Mouse (Mus musculus): ENCODE data around the gene Trdmt1. TPM values are rescaled to one million over a fixed set of nuclear protein-coding genes. Genes with fewer than 3 reads are reported as not detected.
"Not testable (repeated sequence)": the region's sequence is repeated elsewhere in the genome, so short reads cannot be mapped to it uniquely, and the experiment has no call there.

Trdmt1 gene
- total RNA-seq (2015) (13.9 and 14.4 TPM in 2 replicates), total RNA-seq (2017) (16.4 and 17.7 TPM in 2 replicates)

DNA sequence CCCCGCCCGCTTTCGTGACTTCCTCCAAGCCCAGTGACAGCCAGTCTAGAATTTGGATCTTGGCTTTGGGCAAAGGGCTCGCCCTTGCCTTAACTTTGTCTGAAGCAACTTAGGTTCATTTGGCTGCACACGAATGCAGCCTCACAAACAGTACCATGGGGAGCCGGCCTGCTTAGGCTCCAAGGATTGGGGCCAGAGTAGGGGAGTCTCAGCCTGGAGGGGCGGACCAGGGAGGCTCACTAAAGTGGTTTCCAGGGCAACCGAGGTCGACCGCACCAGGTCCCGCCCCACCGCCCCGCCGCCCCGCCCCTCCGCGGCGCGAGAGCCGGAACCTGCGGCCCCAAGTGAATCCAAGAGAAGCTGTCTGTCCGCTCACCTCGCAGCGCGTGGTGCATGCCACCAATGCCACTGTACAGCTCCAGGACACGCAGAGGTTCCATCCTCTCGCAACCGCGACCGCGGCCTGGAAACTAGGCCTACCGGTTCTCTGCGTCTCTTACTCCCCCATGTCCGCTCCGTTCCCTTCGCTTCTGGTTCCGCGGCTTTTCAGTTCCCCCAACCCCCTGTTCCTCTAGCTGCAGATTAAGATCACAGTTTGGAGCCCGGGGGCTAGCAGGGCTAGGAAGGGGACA lies at the start of gene Trdmt1:
Gene Trdmt1, minus strand, starts transcription at position 476 of the 632 bp plus-strand sequence.
- ATAC-seq (replicated peaks; ENCODE audit: poor library complexity), result peak; percentile 82

DNA sequence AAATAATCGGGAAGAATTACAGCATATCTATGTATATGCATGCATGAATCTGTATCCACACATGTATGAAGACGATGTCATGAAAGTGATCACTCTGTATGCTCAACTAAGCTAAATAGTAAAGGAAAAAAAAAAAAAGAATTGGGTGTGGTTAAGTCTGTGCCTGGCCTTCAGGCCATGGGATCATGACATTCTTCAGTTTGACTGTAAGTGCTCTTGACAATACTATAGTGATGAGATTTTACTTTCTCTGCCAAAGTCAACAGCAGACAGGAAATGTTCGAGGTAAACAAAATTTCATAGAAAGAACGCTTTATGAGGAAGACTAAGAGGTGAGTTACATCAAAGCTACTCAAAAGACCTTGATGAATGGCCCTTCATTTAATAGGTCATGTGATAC lies 48.9 kb upstream of the Trdmt1 start:
- ATAC-seq (replicated peaks; ENCODE audit: poor library complexity), result no peak

DNA sequence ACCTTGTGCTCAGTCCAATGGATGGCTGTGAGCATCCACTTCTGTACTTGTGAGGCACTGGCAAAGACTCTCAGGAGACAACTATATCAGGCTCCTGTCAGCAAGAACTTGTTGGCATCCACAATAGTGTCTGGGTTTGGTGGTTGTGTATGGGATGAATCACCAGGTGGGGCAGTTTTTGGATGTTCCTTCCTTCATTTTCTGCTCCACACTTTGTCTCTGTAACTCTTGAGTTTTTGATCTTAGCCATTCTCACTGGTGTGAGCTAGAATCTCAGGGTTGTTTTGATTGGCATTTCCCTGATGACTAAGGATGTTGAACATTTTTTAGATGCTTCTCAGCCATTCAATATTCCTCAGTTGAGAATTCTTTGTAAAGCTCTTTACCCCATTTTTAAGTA lies 39.3 kb upstream of the Trdmt1 start:
- not testable (repeated sequence) for ATAC-seq (replicated peaks; ENCODE audit: poor library complexity)

DNA sequence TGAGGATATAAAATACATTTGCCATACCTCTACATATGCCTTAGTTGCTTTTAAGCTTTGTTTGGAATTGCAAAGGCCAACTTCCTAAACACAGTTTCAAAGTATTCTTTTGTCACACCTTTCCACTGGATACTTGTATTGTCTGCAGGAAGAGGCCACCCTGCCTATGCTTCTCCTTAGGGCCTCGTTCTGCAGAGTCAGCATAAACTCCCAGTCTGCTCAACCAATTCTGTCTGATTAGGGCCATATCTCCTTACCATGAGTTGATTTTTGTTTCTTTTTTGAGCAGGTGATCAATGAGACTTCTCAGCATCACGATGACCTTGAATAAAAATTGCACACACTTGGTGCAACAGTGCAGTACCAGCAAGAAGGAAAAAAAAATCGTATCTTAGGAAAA lies 37.7 kb upstream of the Trdmt1 start:
- ATAC-seq (replicated peaks; ENCODE audit: poor library complexity), result no peak

DNA sequence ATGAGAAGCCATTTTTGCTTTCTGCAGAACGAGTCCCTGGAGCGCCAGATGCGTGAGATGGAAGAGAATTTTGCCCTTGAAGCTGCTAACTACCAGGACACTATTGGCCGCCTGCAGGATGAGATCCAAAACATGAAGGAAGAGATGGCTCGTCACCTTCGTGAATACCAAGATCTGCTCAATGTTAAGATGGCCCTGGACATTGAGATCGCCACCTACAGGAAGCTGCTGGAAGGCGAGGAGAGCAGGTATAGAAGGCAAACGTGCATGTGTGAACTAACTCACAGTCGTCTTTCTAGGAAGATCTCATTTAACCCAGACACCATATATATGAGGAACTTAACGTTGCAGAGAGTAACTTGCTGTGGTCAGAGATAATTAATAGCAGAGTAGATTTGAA lies 35.5 kb upstream of the Trdmt1 start:
- peak; percentile 49 for ATAC-seq (replicated peaks; ENCODE audit: poor library complexity)

DNA sequence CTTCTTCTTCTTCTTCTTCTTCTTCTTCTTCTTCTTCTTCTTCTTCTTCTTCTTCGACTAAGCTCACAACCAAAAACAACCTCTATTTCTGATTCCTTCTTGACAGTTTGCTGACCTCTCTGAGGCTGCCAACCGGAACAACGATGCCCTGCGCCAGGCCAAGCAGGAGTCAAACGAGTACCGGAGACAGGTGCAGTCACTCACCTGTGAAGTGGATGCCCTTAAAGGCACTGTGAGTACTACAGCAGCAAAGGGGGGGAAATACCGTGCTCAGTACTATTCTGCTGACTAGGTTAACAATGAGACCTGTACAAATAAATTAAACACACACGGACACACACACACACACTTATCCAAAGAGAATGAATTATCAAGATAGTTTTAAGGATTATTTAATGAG lies 34.8 kb upstream of the Trdmt1 start:
- ATAC-seq (replicated peaks; ENCODE audit: poor library complexity), result no peak

DNA sequence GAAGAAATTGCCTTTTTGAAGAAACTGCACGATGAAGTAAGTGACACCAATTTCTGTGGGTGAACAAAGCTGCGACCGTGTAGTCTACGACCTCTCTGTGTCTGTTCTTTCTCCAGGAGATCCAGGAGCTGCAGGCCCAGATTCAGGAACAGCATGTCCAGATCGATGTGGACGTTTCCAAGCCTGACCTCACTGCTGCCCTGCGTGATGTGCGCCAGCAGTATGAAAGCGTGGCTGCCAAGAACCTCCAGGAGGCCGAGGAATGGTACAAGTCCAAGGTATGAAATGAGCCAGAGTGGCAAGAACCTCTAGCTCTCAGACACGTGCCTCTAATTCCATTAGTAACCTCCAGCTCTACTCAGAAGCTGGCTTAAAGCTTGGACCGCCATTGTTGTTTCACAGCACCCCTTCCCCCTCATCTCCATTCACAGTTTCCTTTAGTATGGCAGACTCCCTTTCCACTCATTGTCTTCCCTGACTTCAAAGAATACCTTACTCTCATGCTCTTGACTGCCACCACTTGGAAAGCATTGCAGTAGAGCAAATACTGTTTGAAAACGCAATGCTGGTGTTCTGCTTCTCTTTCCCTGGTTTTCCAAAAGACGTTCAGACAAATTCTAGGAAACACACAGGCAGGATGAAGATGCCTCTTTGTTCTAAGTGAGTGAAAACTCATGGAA lies 34.1 kb upstream of the Trdmt1 start:
- no peak for ATAC-seq (replicated peaks; ENCODE audit: poor library complexity)

DNA sequence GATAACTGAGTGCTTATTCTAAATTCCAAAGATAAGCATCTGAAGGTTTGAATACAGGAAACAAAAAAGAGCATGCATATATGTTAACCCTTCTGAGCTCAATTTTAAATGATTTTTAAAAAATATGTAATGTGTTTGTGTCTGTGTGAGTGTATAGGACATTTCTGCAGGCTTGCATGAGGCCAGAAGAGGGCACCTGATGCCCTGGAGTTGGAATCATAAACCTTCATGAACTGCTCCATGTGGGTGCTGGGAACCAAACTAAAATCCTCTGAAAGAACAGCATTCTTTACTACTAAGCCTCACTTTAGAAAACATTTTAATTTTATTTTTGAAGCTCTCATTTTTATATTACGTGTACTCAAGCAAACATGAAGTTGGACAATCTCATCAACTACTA lies 32.9 kb upstream of the Trdmt1 start:
- no peak for ATAC-seq (replicated peaks; ENCODE audit: poor library complexity)

DNA sequence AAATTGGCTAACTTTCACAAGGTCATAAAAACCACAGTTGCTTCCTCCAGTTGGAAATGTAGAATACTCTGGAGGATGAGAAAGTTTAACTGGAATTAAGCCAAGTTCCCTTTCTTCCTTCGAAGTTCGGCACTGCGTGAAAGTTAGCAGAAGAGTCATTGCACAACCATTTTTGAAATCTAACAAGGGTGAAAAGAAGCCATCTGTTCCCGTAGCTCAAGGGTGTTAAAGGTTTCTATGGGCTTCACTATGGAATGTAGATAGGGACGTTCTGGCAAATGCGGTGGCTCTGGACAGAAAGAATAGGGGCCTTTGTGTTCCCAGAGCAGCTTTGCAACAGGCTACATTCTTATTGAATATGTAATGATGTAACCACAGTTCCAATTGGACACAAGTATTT lies 31.5 kb upstream of the Trdmt1 start:
- no peak for ATAC-seq (replicated peaks; ENCODE audit: poor library complexity)

DNA sequence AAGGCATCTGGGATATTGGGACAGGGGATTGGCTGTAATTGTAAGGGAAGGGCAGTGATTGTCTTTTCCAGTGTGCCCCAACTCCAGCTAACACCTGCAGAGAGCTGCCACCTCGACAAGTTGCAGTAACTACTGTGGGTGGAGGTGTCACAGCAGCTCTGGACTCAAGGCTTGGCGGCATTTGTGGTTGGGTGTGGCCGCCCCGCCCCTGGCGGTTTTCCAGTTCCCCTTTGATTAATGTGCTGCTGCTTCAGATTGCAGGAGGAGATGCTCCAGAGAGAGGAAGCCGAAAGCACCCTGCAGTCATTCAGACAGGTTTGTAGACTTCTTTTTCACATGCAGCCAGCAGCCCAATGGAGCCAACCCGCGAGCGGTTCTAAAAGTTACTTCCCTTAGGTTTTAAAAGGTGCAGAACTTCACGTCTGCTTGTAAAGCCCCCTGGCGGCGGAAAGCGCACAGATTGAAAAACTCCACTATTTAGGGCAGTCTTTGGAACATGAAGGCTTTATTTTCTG lies 30.9 kb upstream of the Trdmt1 start:
- peak; percentile 29 for ATAC-seq (replicated peaks; ENCODE audit: poor library complexity)

DNA sequence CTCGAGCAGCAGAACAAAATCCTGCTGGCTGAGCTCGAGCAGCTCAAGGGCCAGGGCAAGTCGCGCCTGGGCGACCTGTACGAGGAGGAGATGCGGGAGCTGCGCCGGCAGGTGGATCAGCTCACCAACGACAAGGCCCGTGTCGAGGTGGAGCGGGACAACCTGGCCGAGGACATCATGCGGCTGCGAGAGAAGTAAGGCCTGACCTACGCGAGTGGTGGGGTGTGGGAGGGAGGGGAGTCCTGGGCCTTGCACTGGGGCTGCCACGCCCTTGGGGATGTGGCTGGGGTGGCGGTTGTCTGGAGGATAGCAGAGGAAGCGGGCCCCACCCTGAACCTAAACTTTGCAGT lies 30.3 kb upstream of the Trdmt1 start:
- peak; percentile 43 for ATAC-seq (replicated peaks; ENCODE audit: poor library complexity)

DNA sequence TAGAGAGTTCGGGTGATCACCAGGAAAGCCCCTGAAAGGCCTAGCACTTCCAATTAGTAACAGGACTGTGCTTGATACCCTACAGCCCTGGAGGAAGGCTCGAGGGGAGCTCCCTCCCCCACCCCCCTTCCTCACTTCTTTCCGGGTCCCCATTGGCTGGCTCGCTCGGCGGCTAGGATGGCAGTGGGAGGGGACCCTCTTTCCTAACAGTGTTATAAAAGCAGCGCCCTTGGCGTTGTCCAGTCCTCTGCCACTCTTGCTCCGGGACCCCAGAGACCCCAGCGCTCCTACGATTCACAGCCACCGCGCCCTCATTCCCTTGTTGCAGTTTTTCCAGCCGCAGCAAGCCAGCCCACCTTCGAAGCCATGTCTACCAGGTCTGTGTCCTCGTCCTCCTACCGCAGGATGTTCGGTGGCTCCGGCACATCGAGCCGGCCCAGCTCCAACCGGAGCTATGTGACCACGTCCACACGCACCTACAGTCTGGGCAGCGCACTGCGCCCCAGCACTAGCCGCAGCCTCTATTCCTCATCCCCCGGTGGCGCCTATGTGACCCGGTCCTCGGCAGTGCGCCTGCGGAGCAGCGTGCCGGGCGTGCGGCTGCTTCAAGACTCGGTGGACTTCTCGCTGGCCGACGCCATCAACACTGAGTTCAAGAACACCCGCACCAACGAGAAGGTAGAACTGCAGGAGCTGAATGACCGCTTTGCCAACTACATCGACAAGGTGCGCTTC lies 29.8 kb upstream of the Trdmt1 start:
- ATAC-seq (replicated peaks; ENCODE audit: poor library complexity), result peak; percentile 54

DNA sequence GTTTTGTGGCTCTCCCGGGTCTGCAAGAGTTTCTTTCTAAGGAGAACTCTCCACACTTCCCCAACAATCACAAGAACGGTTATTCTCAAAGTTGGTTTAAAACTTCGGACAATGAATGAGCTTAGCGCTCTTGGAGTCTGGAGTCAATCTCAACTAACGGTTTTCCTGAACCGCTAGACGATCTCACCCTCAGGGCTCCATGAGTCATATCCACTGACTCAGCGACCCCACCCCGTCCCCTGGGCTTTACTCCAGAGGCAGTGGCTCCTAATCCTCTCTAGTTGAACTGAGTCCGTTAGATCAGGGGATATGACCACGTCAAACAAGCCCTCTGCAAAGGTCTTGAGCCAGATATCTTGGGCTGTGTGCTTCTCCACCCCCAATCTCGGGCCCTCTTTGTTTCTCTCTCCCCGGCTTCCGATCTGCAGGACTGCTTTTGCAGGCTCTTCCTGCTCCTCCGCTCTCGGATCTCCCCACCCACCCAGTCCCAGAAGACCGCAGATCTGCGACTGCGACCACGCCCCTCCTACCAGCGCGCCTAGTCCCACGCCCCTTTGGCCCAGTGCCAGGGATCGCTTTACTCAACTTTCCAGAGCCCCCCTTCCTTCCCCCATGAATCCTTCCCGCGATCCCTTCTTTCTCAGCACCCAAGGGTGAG lies 29.1 kb upstream of the Trdmt1 start, which contains the start of gene Vim:
Gene Vim, plus strand, starts transcription at position 520 of the 658 bp plus-strand sequence.
- ATAC-seq (replicated peaks; ENCODE audit: poor library complexity), result peak; percentile 48

DNA sequence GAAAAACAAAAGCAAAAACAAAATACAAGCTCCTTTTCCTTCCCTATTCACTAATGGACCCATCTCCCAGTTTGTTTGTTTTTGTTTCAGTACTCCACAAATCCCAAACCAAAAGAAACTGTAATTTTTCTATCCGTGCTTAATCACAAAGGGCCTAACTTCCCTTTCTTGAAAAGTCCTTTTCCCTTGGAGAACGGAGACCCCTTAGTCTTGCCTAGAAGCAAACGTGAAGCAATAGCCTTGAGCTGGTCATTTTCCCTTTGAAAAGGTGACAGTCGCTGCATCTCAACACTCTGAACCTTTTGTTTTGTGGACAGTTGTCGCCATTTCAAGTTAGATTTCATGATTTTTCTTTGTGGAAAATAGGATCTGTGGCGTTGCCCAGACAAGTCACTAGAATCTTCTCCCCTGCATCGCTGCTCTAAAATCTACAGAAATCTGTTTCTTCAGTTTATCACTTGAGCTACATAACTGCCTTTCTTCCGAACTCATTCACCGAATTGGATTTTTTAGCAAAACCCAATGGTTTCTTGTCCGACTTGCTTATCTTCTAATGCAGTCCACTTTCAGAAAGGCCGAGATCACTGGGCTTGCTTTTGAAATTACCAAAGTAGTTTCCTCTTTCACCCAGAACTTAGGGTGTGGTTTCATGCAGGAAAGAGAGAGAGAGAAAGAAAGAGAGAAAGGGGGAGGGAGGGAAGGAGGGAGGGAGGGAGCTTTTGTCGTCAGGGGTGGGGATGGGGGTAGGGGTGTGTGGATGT lies 28.4 kb upstream of the Trdmt1 start:
- ATAC-seq (replicated peaks; ENCODE audit: poor library complexity), result peak; percentile 1; the same call in 1 of the 2 replicates

DNA sequence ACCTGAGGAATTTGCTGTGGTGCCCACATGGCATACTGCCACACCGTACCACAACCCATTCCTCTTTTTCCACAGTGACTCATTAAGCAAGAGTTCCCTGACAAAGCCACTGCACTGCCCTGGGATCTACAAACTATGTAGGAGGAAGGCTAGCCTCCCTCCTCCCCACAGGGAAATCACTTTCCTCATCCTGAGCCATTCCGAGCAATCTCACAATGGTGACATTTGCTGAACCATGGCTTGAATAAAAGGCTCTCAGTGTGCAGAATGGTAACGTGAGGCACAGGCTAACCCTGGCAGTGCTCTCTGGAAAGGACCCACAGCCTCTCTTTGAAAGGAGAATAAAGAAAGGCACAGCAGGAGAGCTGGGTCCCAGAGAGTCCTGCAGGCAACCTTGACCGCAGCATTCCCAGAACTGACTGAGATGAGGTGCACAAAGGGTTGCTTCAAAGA lies 27.7 kb upstream of the Trdmt1 start:
- ATAC-seq (replicated peaks; ENCODE audit: poor library complexity), result no peak

DNA sequence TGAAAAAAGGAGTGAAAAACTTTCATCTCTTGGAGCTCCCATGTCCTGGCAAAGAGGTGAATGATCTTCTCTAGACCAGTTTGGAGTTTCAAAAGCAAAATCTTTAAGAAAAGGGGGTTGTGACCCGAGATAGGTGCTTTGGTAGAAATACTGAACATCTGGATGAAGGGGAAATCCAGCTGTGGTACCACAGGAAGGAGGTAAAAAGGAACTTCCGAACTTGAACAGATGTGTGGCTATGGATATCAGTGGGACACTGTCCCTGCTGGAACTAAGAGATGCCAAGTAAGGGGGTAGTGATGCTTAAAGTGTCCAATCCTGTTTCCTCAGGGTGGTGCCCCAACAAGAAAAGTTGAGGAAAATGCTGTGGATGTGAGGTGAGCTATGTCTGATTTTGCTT lies 25.7 kb upstream of the Trdmt1 start:
- no peak for ATAC-seq (replicated peaks; ENCODE audit: poor library complexity)

DNA sequence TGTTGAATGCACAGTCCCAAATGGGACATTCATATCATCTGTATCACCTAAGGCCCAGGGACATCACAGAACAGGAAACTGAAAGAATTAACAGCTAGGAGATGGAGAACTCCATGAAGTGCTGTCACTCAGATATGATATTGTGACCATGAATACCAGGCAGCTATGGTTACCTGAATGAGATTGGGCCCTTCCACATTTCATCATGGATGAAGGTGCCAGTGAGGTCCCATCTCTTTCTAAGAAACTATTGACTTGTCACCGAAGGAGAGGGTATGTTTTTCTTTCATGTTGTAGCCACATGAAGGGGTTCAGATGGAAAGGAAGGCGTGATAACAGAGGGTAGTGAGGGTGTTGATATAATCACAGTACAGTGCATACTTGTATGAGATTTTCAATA lies 15.9 kb upstream of the Trdmt1 start:
- no peak for ATAC-seq (replicated peaks; ENCODE audit: poor library complexity)

DNA sequence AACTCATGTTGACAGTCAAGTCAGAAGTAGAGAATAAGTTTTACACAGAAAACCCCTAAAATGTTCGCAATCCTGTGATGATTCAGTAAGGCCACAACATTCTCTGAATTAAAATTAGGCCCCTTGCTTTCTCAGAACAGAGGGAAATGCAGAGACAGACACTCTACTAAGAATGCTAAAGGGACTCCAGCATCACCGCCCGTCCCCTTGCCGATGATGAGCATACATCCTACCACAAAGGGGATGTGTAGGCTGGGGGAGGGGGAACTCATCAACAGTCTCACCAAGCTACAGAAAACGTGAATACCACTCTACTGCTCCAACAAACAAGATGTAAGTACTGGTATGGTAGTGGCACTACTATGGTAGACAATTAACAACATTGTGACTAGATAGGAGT lies 15.3 kb upstream of the Trdmt1 start:
- ATAC-seq (replicated peaks; ENCODE audit: poor library complexity), result no peak

DNA sequence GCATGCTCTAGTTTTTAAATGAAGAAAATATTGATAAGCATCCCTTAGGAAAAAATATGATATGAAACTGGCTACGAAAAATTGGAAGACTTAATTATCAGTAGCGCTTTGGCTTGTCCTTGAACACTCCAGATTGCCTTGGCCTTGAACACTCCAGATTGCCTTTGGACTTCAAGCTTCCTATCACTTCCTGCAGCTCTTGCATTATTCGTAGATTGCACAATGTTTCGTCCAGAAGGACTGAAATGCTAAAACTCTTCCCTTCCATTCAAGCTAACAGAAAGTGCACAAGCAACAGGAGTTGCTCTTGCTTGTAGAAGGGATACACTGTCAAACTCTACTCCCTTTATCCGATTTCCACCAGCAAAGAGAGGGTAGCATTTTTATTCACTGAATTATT lies 14.8 kb upstream of the Trdmt1 start:
- ATAC-seq (replicated peaks; ENCODE audit: poor library complexity), result peak; percentile 29; the same call in 1 of the 2 replicates

DNA sequence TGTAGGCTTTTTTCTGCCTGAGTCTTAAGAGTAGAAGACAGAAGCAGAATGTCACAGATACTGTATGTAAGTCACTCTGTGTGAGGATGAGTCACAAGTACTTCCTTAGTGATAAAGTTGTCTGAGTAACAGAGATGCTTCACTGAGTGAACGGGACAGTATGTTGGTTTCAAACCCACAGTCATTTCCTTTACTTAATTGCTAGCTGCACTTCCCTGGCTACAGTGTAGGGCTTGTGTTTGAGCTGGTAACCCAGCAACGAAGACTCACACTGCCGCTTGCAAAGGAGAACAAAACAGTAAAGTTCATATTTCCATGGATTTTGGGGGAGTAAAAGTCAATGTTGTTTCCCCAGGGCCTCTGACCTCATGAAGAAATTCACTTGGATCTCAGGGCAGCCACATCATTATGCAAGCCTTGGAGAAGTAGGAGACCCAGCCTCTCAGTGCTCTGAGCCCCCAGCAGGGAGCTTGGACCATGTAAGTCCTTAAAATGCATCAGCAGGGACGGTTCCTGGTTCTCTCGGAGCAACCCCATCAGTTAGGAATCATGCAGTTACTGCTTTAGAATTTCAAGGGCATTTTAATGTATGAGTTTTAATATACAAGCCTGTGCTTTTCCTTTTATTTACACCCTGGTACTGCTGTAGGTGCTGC lies 14.3 kb upstream of the Trdmt1 start:
- ATAC-seq (replicated peaks; ENCODE audit: poor library complexity), result peak; percentile 94
